Mouse (Mus musculus) heart, adult 18-20 months (tissue): Measurements from ENCODE around the gene Parp11. TPM values are rescaled to one million over a fixed set of nuclear protein-coding genes. Genes with fewer than 3 reads are reported as not detected.
"Not testable (repeated sequence)": the region's sequence is repeated elsewhere in the genome, so short reads cannot be mapped to it uniquely, and the experiment has no call there.

Experiments
- DNase-seq, 2 experiments: peaks; one replicate each; pipeline ENCODE4 v3.0.0; 2021 to 2022; ENCODE audit warnings: mixed read lengths in 1 of 2
- total RNA-seq, 2 experiments: library from RNA; stranded (reverse); gene quantifications; 2 replicates each; pipeline ENCODE4 v1.2.3; 2021

Gene Parp11
- total RNA-seq, 2 experiments from 2014 or later = 8.7 to 9.7 TPM

GRCm38 (mm10) chr6:127496841-127497656 lies 50.4 kb downstream of the Parp11 start:
- DNase-seq = no peak

- peak in 1 of 2 experiments; percentile 9 for DNase-seq
Measured at GRCm38 (mm10) chr6:127500119-127500518, 53.5 kb downstream of the Parp11 start.

GRCm38 (mm10) chr6:127500806-127501205 lies 54.2 kb downstream of the Parp11 start:
- DNase-seq = no peak

- DNase-seq = peak; percentile 45 to 64
Measured at GRCm38 (mm10) chr6:127502530-127502929, 55.9 kb downstream of the Parp11 start.

GRCm38 (mm10) chr6:127513776-127514175 lies 67.1 kb downstream of the Parp11 start:
- not testable (repeated sequence) for DNase-seq

- no peak for DNase-seq
Measured at GRCm38 (mm10) chr6:127521176-127521575, 74.5 kb downstream of the Parp11 start.

GRCm38 (mm10) chr6:127522326-127522725 lies 75.7 kb downstream of the Parp11 start:
- no peak for DNase-seq

DNA sequence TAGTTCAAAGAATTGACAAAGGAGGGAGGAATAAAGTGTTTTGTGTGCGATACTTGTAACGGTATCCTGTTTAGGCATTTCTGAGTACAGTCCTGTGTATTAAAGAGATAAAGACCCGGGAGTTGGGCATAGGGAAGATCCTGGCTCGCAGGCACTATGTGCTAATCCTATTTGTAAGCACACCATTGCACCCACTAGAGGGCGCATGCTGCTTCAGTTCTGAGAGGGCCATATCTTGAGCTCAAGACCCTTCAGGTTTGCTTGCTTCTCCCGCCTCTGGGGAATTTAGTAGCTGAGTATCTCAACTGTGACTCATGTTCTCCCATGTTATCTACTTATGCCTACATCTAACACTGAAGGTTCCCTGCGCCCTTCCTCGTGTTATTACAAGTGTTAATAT lies 77.8 kb downstream of the Parp11 start:
- peak; percentile 27 to 67 for DNase-seq

GRCm38 (mm10) chr6:127528625-127529024 lies 82.0 kb downstream of the Parp11 start:
- DNase-seq = peak in 1 of 2 experiments; percentile 16

GRCm38 (mm10) chr6:127529451-127529850 lies 82.8 kb downstream of the Parp11 start:
- DNase-seq = peak; percentile 89

DNA sequence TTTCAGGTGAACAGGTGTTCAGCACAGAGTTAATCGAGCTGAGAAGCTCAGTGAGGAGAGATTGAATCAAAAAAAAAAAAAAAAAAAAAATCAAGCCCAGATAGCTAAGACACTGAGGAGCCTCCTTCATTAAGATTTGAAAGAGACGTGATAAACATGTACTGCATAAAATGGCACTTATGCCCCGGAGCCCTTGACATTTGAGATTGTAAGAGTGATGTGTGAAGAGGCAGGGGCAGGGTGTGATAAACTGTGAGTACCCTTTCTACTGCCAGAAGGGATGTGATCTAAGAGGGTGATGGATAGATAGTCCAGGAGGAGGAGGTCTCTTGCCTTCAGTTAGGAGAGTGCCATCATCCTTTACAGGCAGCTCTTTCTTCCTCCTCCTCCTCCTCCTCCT lies 83.6 kb downstream of the Parp11 start:
- DNase-seq = no peak

- DNase-seq = no peak
Measured at GRCm38 (mm10) chr6:127531412-127532205, 85.0 kb downstream of the Parp11 start.

DNA sequence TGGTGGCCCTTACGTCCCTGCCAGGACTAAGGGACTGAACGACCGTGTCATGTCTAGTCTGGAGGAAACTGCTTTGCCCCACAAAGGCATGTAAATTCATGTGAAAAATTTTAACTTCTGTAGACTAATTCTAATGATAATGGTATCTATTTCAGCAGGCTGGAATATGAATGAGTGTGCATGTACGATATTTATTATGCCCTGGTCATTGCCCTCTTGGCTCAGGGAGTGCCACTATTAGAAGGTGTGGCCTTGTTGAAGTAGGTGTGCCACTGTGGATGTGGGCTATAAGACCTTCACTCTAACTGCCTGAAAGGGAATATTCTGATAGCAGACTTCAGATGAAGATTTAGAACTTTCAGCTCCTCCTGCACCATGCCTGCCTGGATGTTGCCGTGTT lies 85.7 kb downstream of the Parp11 start:
- DNase-seq = no peak

DNA sequence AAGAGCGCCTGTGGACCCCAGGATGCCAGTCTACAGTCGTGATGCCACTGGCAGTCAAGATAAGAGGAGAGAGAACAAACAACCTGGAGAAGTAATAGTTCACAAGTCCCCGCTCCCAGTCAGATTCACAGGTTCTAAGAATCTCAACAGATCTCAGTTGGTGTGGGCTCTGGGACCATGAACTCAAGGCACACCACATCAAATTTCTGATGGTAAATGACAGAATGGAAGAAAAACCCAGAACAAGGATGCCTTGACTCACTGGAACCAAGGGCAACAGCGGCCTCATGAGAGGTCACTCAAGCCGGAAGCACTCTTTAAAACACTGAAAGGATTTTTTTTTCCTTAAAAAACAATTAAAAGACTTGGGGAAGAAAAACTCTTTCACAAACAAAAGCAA lies 87.1 kb downstream of the Parp11 start:
- DNase-seq = no peak

DNA sequence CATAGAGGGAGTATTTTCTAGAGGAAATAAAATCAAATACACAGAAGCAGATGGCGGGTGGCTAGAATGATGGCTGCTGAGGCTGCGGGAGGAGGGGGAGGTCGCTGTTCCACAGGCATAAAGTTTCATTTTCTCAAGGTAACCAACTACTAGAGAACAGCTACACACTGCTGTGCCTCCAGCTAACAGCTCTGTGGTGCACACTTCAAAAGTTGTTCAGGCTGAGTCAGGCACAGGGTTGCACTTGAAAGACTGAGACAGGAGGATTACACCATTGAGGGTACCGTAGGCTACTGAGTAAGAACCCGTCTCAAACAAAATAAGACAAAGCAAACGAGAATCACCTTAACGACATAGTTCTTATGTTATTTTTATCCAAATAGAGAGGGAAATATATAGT lies 90.4 kb downstream of the Parp11 start:
- DNase-seq = no peak

DNA sequence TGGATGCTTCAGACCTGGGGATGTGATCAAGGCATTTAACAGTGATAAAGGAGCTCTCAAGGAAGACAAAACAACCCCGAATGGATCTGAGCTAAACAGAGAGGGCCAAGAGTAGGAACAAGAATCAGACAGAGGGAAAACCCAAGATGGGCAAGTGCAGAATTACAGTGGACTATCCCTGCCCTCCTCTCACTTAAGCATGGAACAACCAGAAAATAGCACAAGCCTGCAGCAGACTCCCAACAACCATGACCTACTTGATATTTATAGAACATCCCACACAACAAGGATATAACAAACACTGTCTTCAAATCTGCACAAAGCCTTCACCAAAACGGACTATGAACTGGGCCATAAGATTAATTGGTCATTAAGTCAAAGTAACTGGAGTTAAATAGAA lies 91.5 kb downstream of the Parp11 start:
- peak in 1 of 2 experiments; percentile 10 for DNase-seq

DNA sequence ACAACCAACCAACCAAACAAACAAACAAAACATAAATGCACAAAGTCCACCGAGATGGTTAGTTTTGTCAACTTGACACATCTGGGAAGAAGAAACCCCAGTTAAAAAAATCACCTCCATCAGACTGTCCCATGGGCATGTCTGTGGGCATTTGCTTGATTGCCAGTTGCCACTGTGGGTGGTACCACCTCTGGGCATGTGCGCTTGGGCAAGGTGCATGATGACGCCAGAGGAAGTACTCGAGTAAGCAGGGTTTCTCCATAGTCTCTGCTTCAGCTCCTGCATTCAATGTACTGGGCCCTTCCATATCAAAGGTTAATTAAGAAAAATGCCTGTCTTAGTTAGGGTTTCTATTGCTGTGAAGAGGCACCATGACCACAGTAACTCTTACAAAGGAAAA lies 92.6 kb downstream of the Parp11 start:
- DNase-seq = no peak

DNA sequence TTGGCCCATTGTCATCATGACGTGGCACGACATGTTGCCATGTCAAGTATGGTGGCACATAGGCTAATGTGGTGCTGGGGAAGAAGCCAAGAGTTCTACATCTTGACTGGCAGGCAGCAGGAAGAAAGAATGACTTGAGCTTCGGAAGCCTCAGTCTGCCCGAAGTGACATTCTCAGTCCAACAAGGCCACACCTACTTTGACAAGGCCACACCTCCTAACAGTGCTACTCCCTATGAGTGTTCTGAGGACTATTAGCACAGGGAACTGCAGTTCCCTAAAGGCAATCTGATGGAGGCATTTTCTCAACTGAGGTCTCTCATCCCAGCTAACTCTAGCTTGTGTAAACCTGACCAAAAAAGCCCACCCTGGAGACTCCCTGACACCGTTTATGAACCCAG lies 93.0 kb downstream of the Parp11 start:
- no peak for DNase-seq

GRCm38 (mm10) chr6:127540517-127540916 lies 93.9 kb downstream of the Parp11 start:
- DNase-seq = no peak

- DNase-seq = peak; percentile 63 to 78
Measured at GRCm38 (mm10) chr6:127541617-127542374, 95.2 kb downstream of the Parp11 start.
